Mouse (Mus musculus) cerebellum, adult 9-11 months (tissue): ENCODE data around the gene Whrn.
A peak's percentile ranks its signal among the peaks of the same experiment; 100 is the strongest.

Source experiments
- DNase-seq: peaks from one replicate; pipeline ENCODE4 v3.0.0; 2022

Gene Whrn

DNA sequence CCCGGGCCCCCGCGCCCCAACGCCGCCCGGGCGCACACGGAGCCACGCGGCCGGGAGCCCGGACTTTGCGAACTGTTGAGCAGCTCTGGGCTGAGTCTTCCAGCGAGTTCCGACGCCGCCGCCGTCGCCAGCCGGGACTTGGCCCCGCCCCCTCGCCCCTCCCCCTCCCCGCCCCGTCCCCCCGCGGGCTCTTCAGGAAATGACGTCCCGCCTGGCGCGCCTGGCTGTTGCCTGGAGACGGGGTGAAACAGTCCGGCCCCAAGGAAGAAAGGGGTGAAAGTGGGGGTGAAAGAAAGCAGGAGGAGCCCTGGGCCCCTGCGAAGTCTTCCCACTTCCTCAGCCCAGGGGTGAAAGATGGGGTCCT, at the start of gene Whrn:
TSS of gene Whrn (minus strand) at position 77 of the 364 bp plus-strand sequence.
- peak; percentile 17 for DNase-seq

DNA sequence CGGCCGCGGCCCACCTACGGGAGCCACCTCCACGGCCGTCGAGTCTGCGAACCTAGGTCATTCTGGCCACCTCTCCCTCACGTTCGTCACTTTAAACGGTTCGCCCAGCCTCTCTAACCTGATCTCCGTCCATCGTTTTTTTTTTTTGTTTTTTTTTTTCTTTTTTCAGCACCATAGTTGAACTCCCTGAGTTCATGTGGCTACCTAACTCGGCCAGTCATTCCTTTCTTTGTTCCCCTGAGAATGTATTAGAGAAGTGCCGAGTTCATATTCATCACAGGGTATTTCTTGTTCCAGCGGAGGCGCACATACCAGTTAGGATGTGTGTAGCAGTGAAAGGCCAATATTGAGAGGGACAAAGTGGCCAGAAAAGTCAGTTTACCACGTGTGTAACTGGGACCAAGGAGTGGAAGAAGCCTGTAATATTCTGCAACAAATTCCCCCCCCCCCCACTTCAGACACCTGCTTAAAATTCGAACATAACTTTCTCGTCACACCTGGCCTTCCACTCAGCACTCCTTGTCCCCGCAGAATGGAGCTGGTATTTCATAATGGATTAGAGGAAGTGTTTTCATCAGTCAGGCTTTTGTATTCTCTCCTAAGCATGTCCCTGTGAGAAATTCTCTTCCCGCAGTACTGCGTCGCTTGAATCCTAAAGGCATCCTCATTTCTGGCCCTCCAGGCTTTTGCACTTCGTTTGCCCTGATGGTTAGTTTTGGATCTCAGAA, 49.6 kb upstream of the Whrn start:
- peak; percentile 21 for DNase-seq

DNA sequence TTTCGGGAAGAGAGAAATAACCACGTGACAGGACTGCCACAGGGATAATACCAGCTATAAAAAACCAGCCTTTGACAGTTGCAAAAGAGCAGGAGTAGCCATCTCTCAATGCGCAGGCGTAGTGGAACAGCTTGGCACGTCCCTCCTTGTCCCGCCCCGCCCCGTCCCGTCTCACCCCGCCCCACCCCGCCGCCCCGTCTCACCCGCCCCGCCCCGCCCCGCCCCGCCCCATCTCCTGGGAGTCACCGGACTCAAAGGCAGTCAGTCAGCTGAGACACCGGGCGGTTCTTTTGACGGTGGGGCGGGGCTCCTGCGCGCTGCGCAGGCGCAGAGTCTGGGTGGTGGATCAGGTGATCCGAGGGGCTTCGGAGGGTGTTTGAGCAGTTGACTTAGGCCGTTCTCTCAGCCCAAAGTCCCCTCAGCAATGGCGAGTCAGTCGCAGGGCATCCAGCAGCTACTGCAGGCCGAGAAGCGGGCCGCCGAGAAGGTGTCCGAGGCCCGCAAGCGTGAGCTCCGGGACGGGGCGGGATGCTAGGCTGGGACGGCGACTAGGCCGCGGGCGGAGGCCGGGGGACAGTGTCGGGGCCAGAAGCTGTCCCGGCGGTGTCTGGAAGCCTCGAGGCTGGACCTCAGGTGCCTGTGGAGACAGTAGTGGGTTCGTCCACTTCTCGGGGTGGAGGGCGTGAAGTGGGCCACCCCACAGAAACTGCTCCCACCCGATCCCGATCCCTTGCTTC, 48.9 kb upstream of the Whrn start, which contains the start of gene Atp6v1g1:
TSS of gene Atp6v1g1 (plus strand) at position 279 of the 737 bp plus-strand sequence.
- peak; percentile 97 for DNase-seq

DNA sequence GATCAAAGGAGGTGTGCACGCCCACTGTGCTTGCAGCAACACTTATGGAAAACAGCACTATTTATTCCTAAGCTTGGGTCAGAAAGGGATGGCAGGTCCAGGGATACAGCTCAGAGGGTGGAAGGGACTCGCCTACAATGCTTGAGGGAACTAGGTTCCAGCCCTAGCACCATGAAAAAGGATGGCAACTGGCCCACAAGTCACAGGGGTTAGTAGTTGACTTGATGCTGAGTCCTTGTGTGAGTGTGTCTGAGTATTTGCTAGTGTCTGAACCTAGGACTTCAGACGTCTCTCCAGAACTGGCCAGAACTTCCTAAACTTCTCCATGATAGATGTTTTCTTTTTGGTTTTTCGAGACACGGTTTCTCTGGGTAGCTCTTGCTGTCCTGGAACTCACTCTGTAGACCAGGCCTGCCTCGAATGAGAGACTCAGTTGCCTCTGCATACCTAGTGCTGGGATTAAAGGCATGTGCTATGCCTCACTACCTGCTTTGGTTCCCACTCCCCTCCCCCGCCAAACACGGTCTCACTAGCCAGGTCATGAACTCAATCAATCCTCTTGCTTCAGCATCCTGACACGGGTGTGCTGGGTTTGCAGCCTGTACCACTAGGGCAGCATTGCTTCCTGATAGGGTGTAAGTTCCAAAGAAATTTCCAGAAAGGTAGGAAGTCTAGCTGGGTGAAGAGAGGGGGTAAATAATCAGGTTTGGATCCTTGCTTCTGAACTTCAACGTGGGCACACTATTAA, 48.1 kb upstream of the Whrn start:
- peak; percentile 75 for DNase-seq

DNA sequence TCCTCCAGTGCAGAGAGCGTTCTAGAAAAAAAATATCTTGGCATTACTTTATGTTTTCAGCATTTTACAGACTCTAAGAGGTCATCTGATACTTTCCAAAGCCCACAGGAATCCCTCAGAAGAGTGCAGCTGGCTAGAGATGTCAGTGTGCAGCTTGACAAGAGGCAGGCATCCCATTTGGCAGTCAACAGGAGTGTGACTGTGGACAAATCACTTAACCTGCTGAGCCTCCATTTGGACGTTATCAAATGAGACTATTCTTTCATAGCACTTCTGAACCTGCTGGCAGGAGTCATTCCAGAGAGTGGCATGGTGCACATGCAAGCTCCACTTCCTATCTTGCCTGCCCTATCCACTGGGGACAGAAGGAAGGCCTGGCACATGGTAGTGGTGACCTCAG, 46.4 kb upstream of the Whrn start:
- DNase-seq, result peak; percentile 16

DNA sequence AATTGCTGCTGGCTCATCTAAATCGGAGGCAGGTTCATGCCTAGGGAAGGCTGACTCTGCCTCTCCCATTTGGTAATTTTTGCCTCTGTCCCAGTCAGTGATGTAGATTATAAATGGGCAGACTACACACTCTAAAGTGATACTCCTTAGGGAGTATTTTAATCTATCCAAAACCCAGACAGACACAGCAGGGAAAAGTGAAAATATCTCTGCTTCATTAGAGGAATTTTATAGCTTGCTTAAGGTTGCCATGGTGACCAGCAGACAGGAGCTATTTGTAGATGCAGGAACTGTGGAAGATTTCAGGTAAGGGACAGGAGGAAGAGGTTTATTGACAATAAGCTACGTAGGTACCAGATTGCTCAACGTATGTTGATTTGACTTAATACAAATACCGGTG, 41.8 kb upstream of the Whrn start:
- DNase-seq, result no peak

DNA sequence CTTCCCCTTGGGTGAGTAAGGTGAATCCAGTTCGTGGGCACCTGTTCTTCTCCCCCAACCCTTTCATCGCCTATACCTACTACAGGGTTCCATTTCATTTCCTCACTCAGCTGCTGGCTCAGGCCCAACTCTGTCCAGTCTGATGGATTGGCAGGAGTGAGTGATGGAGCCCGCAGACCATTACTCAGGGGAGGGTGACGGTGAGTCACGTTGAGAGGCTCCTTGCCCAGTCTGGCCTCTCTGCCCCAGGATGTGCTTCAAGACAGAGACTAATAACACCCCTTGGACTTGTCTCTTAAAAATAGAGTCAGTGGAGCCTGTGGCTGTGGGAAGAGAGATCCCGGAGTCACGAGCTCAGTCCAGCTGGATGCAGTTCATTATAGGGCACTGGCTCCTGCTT, 34.6 kb upstream of the Whrn start:
- DNase-seq, result no peak

DNA sequence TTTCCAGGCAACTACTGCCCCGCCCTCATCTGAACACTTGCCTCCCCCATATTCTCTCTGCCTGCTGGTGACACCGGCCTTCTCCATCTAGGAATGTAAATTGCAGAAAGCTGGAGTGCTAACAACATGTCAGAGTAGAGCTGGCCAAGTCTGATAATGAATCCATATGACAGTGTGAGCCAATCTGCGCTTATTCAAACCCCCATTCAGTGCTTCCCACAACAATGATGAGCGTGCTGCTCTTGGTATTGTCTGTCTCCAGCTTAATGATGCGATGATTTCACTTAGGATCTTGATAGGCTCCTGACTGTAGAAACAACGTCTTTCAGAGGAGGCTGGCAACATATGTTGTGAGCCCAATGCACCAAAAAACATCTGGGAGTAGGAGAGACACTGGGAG, 33.2 kb upstream of the Whrn start:
- no peak for DNase-seq

DNA sequence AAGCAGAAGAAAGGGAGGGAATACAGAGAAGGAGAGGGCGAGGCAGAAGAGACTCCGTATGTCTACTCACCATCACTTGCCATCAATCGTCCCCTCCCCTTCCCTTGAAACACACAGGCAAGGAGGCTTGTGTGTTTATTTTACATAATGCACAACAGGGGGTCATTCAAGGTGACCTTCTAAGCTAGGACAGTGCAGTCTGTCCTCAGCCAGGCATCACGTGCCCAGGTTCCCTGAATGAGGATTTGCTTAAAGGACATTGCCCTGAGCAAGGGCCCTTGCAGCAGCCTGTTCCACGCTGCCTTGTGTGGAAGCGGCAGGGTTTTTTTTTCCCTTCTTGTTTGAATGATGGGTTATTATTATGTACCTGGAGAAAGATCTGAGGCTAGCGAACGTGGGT, 29.7 kb upstream of the Whrn start:
- no peak for DNase-seq

DNA sequence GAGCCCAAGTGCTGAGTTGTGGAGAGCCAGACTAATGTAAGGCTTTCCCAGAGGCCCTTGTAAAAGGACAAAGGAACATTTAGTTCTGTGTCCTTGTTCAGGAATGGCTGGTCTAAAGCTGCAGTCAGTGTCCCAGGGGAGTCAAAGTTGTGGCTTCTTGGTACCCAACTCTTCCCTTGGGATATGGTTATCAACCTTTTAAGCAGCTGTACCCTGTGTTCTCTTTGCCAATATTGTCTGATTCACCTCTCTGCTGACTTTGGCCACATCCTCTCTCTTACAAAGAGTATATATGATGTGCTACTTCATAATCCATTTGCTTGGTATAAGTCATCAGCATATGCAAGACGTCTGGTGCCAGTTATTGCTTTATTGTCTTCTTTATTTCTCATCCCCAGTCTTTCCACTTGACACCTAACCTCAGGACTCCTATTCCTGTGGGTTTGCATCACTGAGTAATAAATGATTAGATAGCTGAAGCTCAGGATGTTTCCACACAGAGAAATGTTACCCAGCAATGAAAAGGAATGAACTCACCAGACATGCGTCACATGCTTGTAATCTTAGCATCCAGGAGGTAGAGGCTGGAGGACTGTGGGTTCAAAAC, 26.1 kb upstream of the Whrn start:
- no peak for DNase-seq

DNA sequence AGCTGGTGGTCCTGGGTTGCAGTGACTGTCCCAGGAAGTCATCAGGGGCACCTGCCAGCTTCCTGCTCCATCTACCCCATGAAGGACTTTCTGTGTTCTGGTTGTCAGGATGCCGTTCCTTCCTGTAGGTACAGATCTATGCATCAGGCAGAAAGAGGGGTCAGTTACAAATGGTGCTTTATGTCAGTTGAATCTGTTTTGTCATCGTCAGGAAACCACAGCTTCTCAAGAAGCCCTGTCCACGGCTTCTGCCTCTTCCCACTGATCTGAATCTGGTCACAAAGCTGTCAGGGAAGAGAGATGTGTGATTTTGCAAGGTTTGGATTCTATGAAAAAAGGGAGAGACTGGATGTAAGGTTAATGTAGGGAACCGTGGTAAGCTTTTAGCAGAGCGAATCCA, 19.2 kb upstream of the Whrn start:
- no peak for DNase-seq

DNA sequence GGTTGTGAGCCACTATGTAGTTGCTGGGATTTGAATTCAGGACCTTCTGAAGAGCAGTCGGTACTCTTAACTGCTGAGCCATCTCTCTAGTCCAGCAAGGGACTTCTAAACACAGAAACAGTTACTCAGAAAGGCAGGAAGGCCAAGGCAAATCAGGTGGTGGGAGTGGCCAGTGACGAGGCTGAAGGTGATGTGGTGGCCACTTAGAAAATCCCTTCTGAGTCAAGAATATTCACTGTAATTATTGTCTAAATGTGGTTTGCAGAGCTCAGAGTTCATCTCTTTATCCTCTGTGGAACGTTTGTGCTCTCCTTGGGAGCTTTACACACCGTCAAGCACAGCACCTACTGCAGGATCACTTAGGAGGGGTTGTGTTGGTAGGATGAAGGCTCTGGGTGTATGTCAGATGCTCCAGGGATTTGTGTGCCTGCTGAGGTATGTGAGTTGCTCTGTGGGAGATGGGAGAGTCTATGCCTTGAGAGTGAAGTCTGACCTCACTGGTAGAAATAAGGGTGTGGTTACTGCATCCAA, 18.7 kb upstream of the Whrn start:
- DNase-seq, result no peak

DNA sequence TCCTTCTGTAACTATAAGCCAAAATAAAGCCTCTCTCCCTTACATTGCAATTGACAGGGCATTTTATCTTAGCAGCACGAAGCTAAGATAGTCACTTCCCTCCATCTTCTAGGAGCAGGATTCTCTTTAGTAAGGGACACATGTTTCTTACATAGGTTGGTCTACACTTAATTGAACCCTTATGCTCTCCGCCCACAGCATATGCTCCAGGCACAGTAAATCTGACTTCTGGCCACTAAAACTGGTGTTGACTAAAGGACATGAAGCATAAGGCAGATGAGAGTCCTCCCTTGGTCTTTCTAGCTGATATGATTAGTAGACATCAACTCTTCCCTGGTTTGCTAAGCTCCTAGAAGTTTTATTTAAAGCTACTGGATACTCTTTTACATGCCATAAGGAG, 17.1 kb upstream of the Whrn start:
- DNase-seq, result no peak

DNA sequence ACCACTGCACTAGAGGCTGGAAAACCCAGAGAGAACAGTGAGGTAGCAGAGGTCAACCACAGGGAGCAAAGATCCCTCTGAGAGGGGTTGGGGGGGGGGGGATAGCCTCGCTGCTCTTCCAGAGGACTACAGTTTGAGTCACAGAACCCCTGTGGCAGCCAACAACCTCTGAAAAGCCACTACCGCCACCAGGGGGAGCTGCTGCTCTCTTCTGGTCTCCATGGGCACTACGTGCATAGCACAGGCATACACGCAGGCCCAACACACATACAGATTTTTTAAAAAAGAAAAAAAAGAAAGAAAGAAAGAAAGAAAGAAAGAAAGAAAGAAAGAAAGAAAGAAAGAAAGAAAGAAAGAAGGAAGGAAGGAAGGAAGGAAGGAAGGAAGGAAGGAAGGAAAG, 12.4 kb upstream of the Whrn start:
- DNase-seq, result peak; percentile 48

DNA sequence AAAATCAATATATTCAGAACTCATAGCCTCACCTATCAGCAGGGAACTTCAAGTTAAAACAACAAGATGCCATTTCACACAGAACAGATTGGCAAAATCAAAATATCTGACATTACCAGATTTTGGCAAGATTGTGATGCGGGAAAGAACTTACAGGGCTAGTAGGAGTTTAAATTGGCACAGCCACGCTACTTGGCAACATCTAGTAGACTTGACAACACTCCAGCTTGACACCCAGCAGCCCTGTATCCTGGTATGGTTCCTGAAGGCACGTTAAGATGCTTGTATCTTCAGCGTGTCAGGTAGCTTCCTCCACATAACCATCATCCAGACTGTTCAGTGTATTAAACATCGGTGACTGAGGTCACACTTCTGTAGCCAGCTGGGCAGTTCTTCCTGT, 11.7 kb upstream of the Whrn start:
- no peak for DNase-seq

DNA sequence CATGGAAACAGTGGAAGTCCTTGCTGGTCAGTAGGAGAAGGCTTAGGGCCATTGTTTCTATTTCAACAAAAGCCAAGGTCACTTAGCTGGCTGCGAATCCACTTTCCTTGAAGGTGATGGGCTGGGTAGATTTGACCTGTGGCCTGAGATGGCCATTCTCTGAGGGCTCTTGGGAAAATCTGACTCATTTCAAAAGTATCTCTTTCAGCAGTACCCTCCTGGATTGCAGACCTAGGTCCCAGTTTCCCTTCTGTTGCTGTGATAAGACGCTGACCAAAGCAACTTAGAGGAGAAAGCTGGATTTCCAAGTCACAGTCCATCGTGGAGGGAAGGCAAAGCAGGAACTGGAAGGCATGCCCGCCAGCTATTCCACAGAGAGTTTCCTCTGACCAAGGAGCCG, 8.2 kb upstream of the Whrn start:
- DNase-seq, result no peak

DNA sequence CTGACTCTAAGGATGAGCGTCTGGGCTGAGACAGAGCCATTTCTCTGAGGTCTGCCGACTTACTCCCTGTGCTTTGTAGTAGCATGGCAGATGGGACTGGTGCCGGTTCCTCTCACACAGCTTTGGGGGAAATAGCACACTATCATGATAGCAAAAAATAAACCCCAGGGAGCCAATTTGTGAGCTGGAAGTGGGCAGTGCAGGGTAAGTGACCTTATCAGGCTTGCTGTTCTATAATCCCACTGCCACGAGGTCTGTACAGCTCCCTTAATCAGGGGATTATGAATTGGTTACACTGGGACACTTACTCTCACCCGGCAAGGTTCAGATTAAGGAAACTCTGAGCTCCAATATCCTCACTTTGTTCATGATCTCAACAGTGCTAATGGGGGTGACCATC, 5.3 kb upstream of the Whrn start:
- no peak for DNase-seq

DNA sequence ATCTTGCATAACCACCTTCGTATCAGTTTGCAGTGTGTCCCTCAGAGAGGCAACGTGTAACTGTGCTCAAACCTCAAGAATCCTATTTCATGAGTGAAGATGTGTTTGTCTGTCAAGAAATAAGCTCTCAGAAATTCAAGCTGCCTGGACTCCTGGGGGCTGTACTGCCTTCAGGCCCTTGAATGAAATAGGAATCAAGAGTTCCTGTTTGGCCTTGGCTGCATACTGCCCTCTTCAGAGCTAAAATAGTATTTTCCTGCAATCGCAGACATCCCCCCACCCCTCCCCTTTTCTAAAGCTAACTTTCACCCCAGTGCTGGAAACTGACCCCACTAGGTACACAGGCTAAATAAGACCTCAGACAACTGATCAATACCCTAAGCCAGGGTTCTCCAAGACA, 2.6 kb upstream of the Whrn start:
- no peak for DNase-seq

DNA sequence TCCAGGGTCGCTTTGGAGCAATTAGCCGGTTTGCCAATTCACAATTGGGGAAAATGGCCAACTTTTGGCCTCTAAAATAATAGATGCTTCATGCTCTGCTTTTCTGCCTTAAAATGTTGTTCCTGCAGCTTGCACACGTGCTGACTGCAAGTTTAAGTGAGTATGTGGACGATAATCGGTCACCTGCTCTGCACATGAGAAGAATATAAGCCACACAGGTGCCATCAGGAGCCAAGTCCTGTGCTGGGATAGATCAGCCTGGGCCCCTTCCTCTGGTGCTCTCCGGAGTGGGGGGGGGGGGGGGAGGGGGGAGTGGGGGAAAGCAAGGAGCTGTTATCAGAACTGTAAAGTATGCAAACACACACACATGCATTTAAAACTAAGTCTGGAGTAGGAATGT, 521 bp upstream of the Whrn start:
- DNase-seq, result no peak

DNA sequence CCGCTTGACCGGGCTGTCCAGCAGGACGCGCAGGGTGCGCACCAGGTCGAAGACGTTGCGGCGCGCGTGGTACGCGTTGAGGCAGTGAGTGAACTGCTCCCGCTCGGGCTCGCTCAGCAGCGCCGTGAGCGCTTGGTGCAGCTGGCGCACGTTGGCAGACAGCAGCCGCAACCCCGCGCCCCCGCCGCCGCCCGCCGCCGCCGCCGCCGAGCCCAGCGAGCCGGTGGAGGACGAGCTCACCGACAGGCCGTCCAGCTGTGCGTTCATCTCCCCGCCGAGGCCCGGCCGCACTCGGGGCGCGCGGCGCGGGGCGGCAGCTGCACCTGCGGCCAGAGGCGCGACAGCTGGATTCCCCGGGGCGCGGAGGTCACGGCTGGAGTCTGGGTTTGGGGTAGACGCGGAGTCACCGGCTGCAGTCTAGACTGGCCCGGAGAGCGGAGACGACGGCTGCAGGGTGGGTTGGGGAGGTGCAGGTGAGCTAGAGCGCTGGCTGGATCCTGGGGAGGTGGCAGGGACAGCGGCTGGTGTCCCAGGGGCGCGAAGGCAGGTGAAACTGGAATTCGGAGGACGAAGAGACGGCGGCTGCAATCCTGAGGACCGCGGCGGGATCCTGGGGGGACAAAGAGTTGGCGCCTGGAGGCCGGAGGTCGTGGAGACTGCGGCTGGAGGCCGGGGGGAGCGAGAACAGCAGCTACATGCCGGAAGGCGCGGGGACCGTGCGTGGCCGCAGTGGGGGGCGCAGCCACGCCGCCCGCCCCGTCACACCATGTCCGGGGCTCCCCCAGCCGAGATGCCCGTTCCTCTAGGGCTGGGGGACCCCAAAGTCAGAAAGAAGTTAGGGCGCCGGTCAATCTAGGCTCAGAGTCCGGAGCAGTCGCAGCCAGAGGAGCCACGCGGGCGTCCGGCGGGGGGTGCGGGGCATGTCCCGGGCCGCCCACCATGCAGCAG, 550 bp downstream of the Whrn start:
- no peak for DNase-seq

DNA sequence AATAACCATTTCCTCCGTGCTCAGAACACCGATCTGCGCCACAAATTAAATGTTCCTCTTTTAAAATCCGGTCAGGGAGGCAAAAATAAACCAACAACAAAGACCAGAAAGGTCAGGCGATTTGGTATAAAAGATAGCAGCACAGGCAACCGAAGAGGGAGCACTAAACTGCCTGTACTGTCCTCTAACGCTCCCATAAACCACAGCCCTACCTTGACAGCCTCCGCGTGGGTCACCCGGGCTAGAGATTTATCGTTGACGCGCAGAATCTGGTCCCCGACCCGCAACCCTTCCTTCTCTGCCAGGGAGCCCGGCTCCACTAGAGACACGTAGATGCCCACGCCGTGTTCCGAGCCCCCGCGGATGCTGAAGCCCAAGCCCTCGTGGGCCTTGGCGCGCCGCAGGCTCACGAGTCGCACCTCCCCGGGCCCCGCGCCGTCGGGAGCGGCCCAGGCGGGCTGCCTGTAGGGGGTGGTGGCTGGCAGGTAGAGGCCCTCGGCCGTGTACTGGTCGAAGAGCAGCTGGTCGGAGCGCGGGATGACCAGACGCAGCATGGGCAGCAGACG, 1.3 kb downstream of the Whrn start:
- no peak for DNase-seq
